Mouse (Mus musculus) megakaryocyte, embryonic 14.5 days (primary cell): ENCODE results near the gene Gdap1l1. TPM values are rescaled to one million over a fixed set of nuclear protein-coding genes. Genes with fewer than 3 reads are reported as not detected.

Experiments used
- H3K27me3 ChIP-seq: replicated peaks from 2 replicates; pipeline ENCODE3; 2012; ENCODE audit warnings: inconsistent platforms
- H3K36me3 ChIP-seq: replicated peaks from 2 replicates; pipeline ENCODE3; 2012; ENCODE audit warnings: low read length, inconsistent platforms, mixed read lengths
- H3K4me1 ChIP-seq: 2 replicates; pipeline ENCODE4 v1.6.1; 2012; ENCODE audit warnings: inconsistent platforms
- H3K4me3 ChIP-seq: replicated peaks from 2 replicates; pipeline ENCODE3; 2012; ENCODE audit warnings: moderate library complexity, mild to moderate bottlenecking, inconsistent platforms
- H3K9me3 ChIP-seq: 2 replicates; pipeline ENCODE4 v1.6.1; 2012; ENCODE audit warnings: inconsistent platforms
- FLI1 ChIP-seq: IDR thresholded peaks from 2 replicates; pipeline ENCODE4 v1.6.1; 2012; ENCODE audit warnings: low read length, inconsistent platforms, mixed read lengths
- GATA1 ChIP-seq: IDR thresholded peaks from 3 replicates; pipeline ENCODE4 v1.6.1; 2012; ENCODE audit warnings: mixed read lengths, low read length, inconsistent platforms, borderline replicate concordance
- polyA plus RNA-seq: library from polyadenylated mRNA; stranded (reverse); fragments of >175 nt; gene quantifications from 2 replicates; pipeline ENCODE4 v1.2.3, GENCODE M21; 2012; ENCODE audit warnings: low replicate concordance; ENCODE audit not compliant: insufficient read depth

The Gdap1l1 gene
- polyA plus RNA-seq, 1 experiment = 0.47 TPM

GRCm38 (mm10) chr2:163420366-163420886 is 17.9 kb upstream of the Gdap1l1 start:
- peaks cover 26% of the 10 kb centered on the region for H3K36me3 ChIP-seq
- no peaks in the 10 kb centered on the region for H3K9me3 ChIP-seq
- H3K27me3 ChIP-seq = no peaks in the 10 kb centered on the region
- peak overlapping the region; percentile 97 for H3K4me3 ChIP-seq
- peaks cover 56% of the 10 kb centered on the region for H3K4me1 ChIP-seq
- TF ChIP-seq FLI1 (no peak), GATA1 (no peak)

GRCm38 (mm10) chr2:163422895-163423660 is 15.2 kb upstream of the Gdap1l1 start:
- Histone ChIP-seq H3K9me3 (no peaks in the 10 kb centered on the region), H3K4me1 (peaks cover 40% of the 10 kb centered on the region), H3K4me3 (peak overlapping the region; percentile 56), H3K27me3 (peaks cover 2% of the 10 kb centered on the region), H3K36me3 (peaks cover 20% of the 10 kb centered on the region)
- no peak for TF ChIP-seq GATA1
- no peak for TF ChIP-seq FLI1

GRCm38 (mm10) chr2:163424597-163424996 is 13.7 kb upstream of the Gdap1l1 start, which contains the start of gene Oser1:
Gene Oser1 (minus strand): TSS chr2:163424697.
- peaks cover 20% of the 10 kb centered on the region for H3K36me3 ChIP-seq
- no peaks in the 10 kb centered on the region for H3K9me3 ChIP-seq
- TF ChIP-seq FLI1 (no peak), GATA1 (no peak)
- no peak within 1 kb of the TSS for H3K4me3 ChIP-seq
- peaks cover 4% of the 10 kb centered on the region for H3K27me3 ChIP-seq
- peaks cover 36% of the 10 kb centered on the region for H3K4me1 ChIP-seq

- TF ChIP-seq FLI1 (no peak), GATA1 (no peak)
- peaks cover 8% of the 10 kb centered on the region for H3K36me3 ChIP-seq
- peaks cover 9% of the 10 kb centered on the region for H3K4me1 ChIP-seq
- no peak overlapping the region for H3K4me3 ChIP-seq
- no peaks in the 10 kb centered on the region for H3K9me3 ChIP-seq
- peaks cover 22% of the 10 kb centered on the region for H3K27me3 ChIP-seq
Observed at GRCm38 (mm10) chr2:163428346-163429011, 9.8 kb upstream of the Gdap1l1 start.

GRCm38 (mm10) chr2:163431289-163431688 is 7.0 kb upstream of the Gdap1l1 start:
- peaks cover 27% of the 10 kb centered on the region for H3K27me3 ChIP-seq
- H3K4me1 ChIP-seq = peaks cover 14% of the 10 kb centered on the region
- TF ChIP-seq GATA1 (no peak), FLI1 (no peak)
- no peaks in the 10 kb centered on the region for H3K9me3 ChIP-seq
- H3K36me3 ChIP-seq = no peaks in the 10 kb centered on the region
- no peak overlapping the region for H3K4me3 ChIP-seq

GRCm38 (mm10) chr2:163433971-163434370 is 4.3 kb upstream of the Gdap1l1 start:
- no peaks in the 10 kb centered on the region for H3K36me3 ChIP-seq
- H3K4me3 ChIP-seq = peak overlapping the region; percentile 62
- H3K27me3 ChIP-seq = peaks cover 43% of the 10 kb centered on the region
- H3K4me1 ChIP-seq = peaks cover 23% of the 10 kb centered on the region
- TF ChIP-seq GATA1 = no peak
- no peak for TF ChIP-seq FLI1
- no peaks in the 10 kb centered on the region for H3K9me3 ChIP-seq

GRCm38 (mm10) chr2:163437800-163438199 is 476 bp upstream of the Gdap1l1 start:
- Histone ChIP-seq H3K4me3 (no peak overlapping the region), H3K36me3 (no peaks in the 10 kb centered on the region), H3K9me3 (no peaks in the 10 kb centered on the region), H3K4me1 (peaks cover 23% of the 10 kb centered on the region), H3K27me3 (peaks cover 59% of the 10 kb centered on the region)
- TF ChIP-seq GATA1 (no peak), FLI1 (no peak)

GRCm38 (mm10) chr2:163438619-163439451 is 559 bp downstream of the Gdap1l1 start:
- Histone ChIP-seq H3K4me1 (peaks cover 17% of the 10 kb centered on the region), H3K27me3 (peaks cover 67% of the 10 kb centered on the region), H3K9me3 (no peaks in the 10 kb centered on the region), H3K4me3 (peak overlapping the region; percentile 74), H3K36me3 (no peaks in the 10 kb centered on the region)
- TF ChIP-seq FLI1 (no peak), GATA1 (no peak)

GRCm38 (mm10) chr2:163439488-163439887 is 1.2 kb downstream of the Gdap1l1 start:
- TF ChIP-seq GATA1 (no peak), FLI1 (no peak)
- Histone ChIP-seq H3K27me3 (peaks cover 71% of the 10 kb centered on the region), H3K4me3 (no peak overlapping the region), H3K36me3 (no peaks in the 10 kb centered on the region), H3K9me3 (no peaks in the 10 kb centered on the region), H3K4me1 (peaks cover 11% of the 10 kb centered on the region)

GRCm38 (mm10) chr2:163443543-163443942 is 5.3 kb downstream of the Gdap1l1 start:
- Histone ChIP-seq H3K4me3 (no peak overlapping the region), H3K9me3 (no peaks in the 10 kb centered on the region), H3K36me3 (no peaks in the 10 kb centered on the region), H3K4me1 (peaks cover 3% of the 10 kb centered on the region; the same call in 1 of the 2 replicates), H3K27me3 (peaks cover 76% of the 10 kb centered on the region)
- TF ChIP-seq FLI1 = no peak
- no peak for TF ChIP-seq GATA1
